Mouse (Mus musculus) embryonic fibroblast, embryonic 13.5 days (primary cell): ENCODE measurements at regions not wholly inside any gene's neighbourhood (a gene's known extent, or its start where the extent isn't known, plus 50 kb on each side); places are given as distances from the start of the nearest gene placed in this dataset.

Experiments
- H3K27ac ChIP-seq: 2 replicates; pipeline ENCODE4 v1.5.1; 2012; ENCODE audit warnings: low read length, control low read depth, inconsistent platforms; ENCODE audit not compliant: insufficient read depth
- H3K4me1 ChIP-seq: 2 replicates; pipeline ENCODE4 v1.6.1; 2011; ENCODE audit warnings: low read length; ENCODE audit not compliant: control insufficient read depth, insufficient read depth
- H3K4me3 ChIP-seq: 2 replicates; pipeline ENCODE4 v1.5.1; 2011; ENCODE audit warnings: mild to moderate bottlenecking, control low read depth, low read length; ENCODE audit not compliant: insufficient read depth
- CTCF ChIP-seq: IDR thresholded peaks from 2 replicates; pipeline ENCODE4 v1.5.1; 2011; ENCODE audit warnings: mild to moderate bottlenecking, control low read depth, low read length, moderate library complexity, borderline replicate concordance; ENCODE audit not compliant: insufficient read depth
- POLR2A ChIP-seq: IDR thresholded peaks from 2 replicates; pipeline ENCODE4 v1.6.1; 2011; ENCODE audit warnings: low read depth, mild to moderate bottlenecking, control low read depth, low read length, moderate library complexity

- H3K4me1 ChIP-seq, result no peaks in the 10 kb centered on the region
- H3K4me3 ChIP-seq, result no peak overlapping the region
- no peak overlapping the region for H3K27ac ChIP-seq
- no peak for TF ChIP-seq POLR2A
- TF ChIP-seq CTCF, result no peak
These were observed 70.9 kb upstream of the Magi1 start for GRCm38 (mm10) chr6:94354451-94355095.

GRCm38 (mm10) chr6:94344296-94344695, 60.6 kb upstream of the Magi1 start:
- no peaks in the 10 kb centered on the region for H3K4me1 ChIP-seq
- TF ChIP-seq POLR2A (no peak), CTCF (no peak)
- H3K27ac ChIP-seq, result no peak overlapping the region
- no peak overlapping the region for H3K4me3 ChIP-seq

- H3K4me3 ChIP-seq, result no peak overlapping the region
- no peak for TF ChIP-seq CTCF
- TF ChIP-seq POLR2A, result no peak
- H3K27ac ChIP-seq, result no peak overlapping the region
- peaks cover 6% of the 10 kb centered on the region; the same call in 1 of the 2 replicates for H3K4me1 ChIP-seq
These were observed 56.8 kb upstream of the Magi1 start for GRCm38 (mm10) chr6:94340546-94340945.

GRCm38 (mm10) chr6:94336168-94336567, 52.5 kb upstream of the Magi1 start:
- peaks cover 6% of the 10 kb centered on the region for H3K4me1 ChIP-seq
- TF ChIP-seq POLR2A (no peak), CTCF (no peak)
- no peak overlapping the region for H3K27ac ChIP-seq
- no peak overlapping the region for H3K4me3 ChIP-seq
